Mouse (Mus musculus) erythroblast, embryonic 14.5 days (primary cell): Measurements from ENCODE around the gene Sipa1l3.

Experiments
- GATA1 ChIP-seq: IDR thresholded peaks from 2 replicates; pipeline ENCODE4 v1.6.1; 2012; ENCODE audit warnings: low read length, inconsistent platforms, mixed read lengths
- TAL1 ChIP-seq: IDR thresholded peaks from 3 replicates; pipeline ENCODE4 v1.6.1; 2012; ENCODE audit warnings: low read length, inconsistent platforms, mixed read lengths

DNA sequence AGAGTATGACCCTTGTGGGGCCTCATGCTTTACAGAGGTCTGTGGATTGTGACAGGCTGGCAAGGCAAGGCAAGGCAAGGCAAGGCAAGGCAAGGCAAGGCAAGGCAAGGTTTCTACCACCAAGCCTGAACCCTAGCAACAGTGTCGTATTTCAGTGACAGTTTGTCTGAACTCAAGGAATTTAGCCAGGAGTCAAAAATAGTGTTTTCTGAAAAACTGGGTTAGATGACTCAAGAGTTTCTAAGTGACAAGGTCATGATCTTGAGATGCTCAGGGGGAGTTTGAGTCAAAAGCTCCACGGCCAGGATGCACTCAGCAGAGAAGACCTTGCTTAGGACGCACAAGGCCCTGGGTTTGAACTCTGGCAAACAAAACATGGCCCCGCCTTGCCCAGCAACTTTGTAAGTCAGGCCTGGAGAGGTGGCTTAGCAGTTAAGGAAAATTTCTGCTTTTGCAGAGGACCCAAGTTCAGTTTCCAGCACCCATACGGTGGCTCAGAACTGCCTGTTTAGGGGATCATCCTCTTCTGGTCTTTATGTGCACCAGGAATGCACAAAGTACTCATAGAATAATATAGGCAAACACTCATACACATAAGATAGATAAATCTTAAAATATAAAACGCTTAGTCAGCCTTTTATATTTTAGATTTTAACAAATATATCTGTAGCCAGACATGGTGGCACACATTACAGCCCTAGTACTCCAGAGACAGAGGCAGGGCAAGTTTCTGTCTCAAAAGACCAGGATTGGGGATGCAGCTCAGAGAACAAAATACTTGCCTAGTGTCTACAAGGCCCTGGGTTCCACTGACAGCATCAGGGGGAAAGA, 182.4 kb downstream of the Sipa1l3 start:
- TF ChIP-seq TAL1 (no peak), GATA1 (no peak)
